ENCODE assay signal across 25 mouse cellular contexts in the genomic region with DNA sequence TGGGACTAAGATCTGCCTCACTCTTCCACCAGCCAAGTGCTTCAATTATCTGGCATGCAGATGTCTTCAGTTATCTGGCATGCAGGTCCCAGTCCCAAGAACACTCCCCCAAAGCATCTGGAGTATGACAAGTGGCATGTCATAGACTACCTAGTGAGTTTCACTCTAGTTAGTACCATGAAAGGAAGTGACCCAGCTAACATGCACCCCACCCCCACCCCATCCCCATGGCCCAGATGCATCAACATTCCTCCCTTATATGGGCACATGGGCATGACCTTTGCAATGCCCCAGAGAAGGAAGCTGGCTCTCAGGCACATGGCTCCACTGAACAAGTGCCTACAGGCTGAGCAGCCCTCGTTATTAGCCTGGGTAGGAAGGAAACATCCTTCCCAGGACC. TPM values are rescaled to one million over a fixed set of nuclear protein-coding genes. Genes with fewer than 3 reads are reported as not detected.
DNase-seq lines count a peak whose midpoint lies in the region; ATAC-seq lines count a peak whose summit lies in the region.
"Had no signal": no experiment of that assay in that cellular context is flagged by ENCODE, and none has a peak within 500 bp of the region (broad histone marks: within the 10 kb centered on the region; RNA-seq: fewer than 3 reads in every experiment).

No protein-coding gene starts in this region.

- no peaks in the 10 kb centered on the region for H3K9me3 ChIP-seq in hindbrain, embryonic 16.5 days (ENCODE audit: control insufficient read depth, low read length)
- H3K9me3 ChIP-seq in hindbrain, embryonic 10.5 days, result no peaks in the 10 kb centered on the region
- no peaks in the 10 kb centered on the region for H3K9me3 ChIP-seq in heart, embryonic 14.5 days (ENCODE audit: control insufficient read depth, low read length)
- no peaks in the 10 kb centered on the region for H3K9me3 ChIP-seq in forebrain, embryonic 13.5 days (replicated peaks)
- H3K9me3 ChIP-seq: hindbrain, embryonic 15.5 days; neural tube, embryonic 15.5 days had no signal

- ATAC-seq in hindbrain, embryonic 16.5 days, result 0 out of 2 replicates have a peak, but pooled peaks have one; percentile 2
- ATAC-seq in activated CD4-positive, CD25-positive, alpha-beta regulatory T cell, adult 4 months, result peak; percentile 76
- peak; percentile 47 for ATAC-seq in heart, embryonic 14.5 days (ENCODE audit: insufficient number of reproducible peaks, insufficient read depth, low FRiP score, low read depth)
- ATAC-seq in megakaryocyte progenitor cell, adult 5-6 weeks (replicated peaks; ENCODE audit: poor library complexity), result peak; percentile 10; the same call in 1 of the 2 replicates
- no peak for ATAC-seq in forebrain, embryonic 13.5 days
- ATAC-seq: forebrain, embryonic 14.5 days; intestine, embryonic 16.5 days; liver, postnatal 0 days; midbrain, embryonic 16.5 days had no signal

- WGBS in hindbrain, embryonic 16.5 days, result 69% methylated on average over 1 of the region's 1 CpGs
- 65% methylated on average over 1 of the region's 1 CpGs for WGBS in hindbrain, embryonic 10.5 days
- 20% methylated on average over 1 of the region's 1 CpGs for WGBS in heart, embryonic 14.5 days
- WGBS in forebrain, embryonic 13.5 days, result 59% methylated on average over 1 of the region's 1 CpGs

- no peak for DNase-seq in hindbrain, embryonic 10.5 days (ENCODE audit: low spot score)
- DNase-seq in left cerebral cortex, adult 18-20 months (ENCODE audit: low spot score in 2 of 2), result no peak
- DNase-seq: adrenal gland, postnatal 36 days; cerebellum, adult 2 months; cerebellum, postnatal 36 days; gastrocnemius, postnatal 36 days; left cerebral cortex, postnatal 4 days; liver; liver, postnatal 0 days; lung, postnatal 10 days; right cerebral cortex, postnatal 14 days; spleen, adult 18-20 months; thymus, postnatal 25 days had no signal

- no peak overlapping the region for H3K4me2 ChIP-seq in hindbrain, embryonic 16.5 days (ENCODE audit: low read length)
- peak overlapping the region; percentile 41; the same call in 1 of the 2 replicates for H3K4me2 ChIP-seq in heart, embryonic 14.5 days (ENCODE audit: low read length)
- H3K4me2 ChIP-seq in forebrain, embryonic 13.5 days, result no peak overlapping the region
- H3K4me2 ChIP-seq: hindbrain, embryonic 15.5 days; neural tube, embryonic 15.5 days had no signal

- no peak overlapping the region for H3K4me3 ChIP-seq in hindbrain, embryonic 16.5 days (ENCODE audit: low read length)
- H3K4me3 ChIP-seq in hindbrain, embryonic 10.5 days, result no peak overlapping the region
- H3K4me3 ChIP-seq in heart, embryonic 14.5 days (ENCODE audit: control insufficient read depth in 1 of 2, insufficient read depth in 1 of 2, low read depth in 1 of 2, low read length in 2 of 2), result no peak overlapping the region
- H3K4me3 ChIP-seq in forebrain, embryonic 13.5 days, result no peak overlapping the region
- H3K4me3 ChIP-seq: hindbrain, embryonic 15.5 days; left cerebral cortex, adult 2 months; neural tube, embryonic 15.5 days had no signal

- H3K27ac ChIP-seq in hindbrain, embryonic 16.5 days (ENCODE audit: low read depth, low read length), result no peak overlapping the region
- H3K27ac ChIP-seq in hindbrain, embryonic 10.5 days, result no peak overlapping the region
- peak overlapping the region; percentile 96 to 99 for H3K27ac ChIP-seq in heart, embryonic 14.5 days (replicated peaks in 1 of 2; ENCODE audit: control insufficient read depth in 1 of 2, insufficient read depth in 1 of 2, low read depth in 2 of 2, low read length in 2 of 2)
- no peak overlapping the region for H3K27ac ChIP-seq in forebrain, embryonic 13.5 days
- H3K27ac ChIP-seq: hindbrain, embryonic 15.5 days; kidney, postnatal 0 days; left cerebral cortex, adult 2 months; neural tube, embryonic 15.5 days had no signal

- no peaks in the 10 kb centered on the region; the same call in 1 of the 2 replicates for H3K4me1 ChIP-seq in hindbrain, embryonic 16.5 days (ENCODE audit: control insufficient read depth, insufficient read depth, low read depth, low read length)
- no peaks in the 10 kb centered on the region for H3K4me1 ChIP-seq in hindbrain, embryonic 10.5 days (replicated peaks)
- H3K4me1 ChIP-seq in heart, embryonic 14.5 days (ENCODE audit: control insufficient read depth in 2 of 2, insufficient read depth in 2 of 2, low read length in 2 of 2), result peaks cover 35 to 45% of the 10 kb centered on the region in 2 experiments
- no peaks in the 10 kb centered on the region for H3K4me1 ChIP-seq in forebrain, embryonic 13.5 days

- no peak overlapping the region for H3K9ac ChIP-seq in hindbrain, embryonic 16.5 days (ENCODE audit: low read depth, low read length)
- H3K9ac ChIP-seq in heart, embryonic 14.5 days (ENCODE audit: low read length), result peak overlapping the region; percentile 61
- H3K9ac ChIP-seq in forebrain, embryonic 13.5 days, result no peak overlapping the region
- H3K9ac ChIP-seq: hindbrain, embryonic 15.5 days; liver, postnatal 0 days; neural tube, embryonic 15.5 days had no signal

- peaks cover 29% of the 10 kb centered on the region for H3K36me3 ChIP-seq in hindbrain, embryonic 16.5 days (ENCODE audit: control insufficient read depth, insufficient read depth, low read length)
- peaks cover 96% of the 10 kb centered on the region for H3K36me3 ChIP-seq in hindbrain, embryonic 10.5 days
- peaks cover 99% of the 10 kb centered on the region for H3K36me3 ChIP-seq in heart, embryonic 14.5 days (ENCODE audit: control insufficient read depth, insufficient read depth, low read length)
- peaks cover 93% of the 10 kb centered on the region for H3K36me3 ChIP-seq in forebrain, embryonic 13.5 days (ENCODE audit: poor library complexity, severe bottlenecking)

- no peaks in the 10 kb centered on the region for H3K27me3 ChIP-seq in hindbrain, embryonic 16.5 days (replicated peaks; ENCODE audit: control insufficient read depth, insufficient read depth, low read length)
- no peaks in the 10 kb centered on the region for H3K27me3 ChIP-seq in hindbrain, embryonic 10.5 days (ENCODE audit: insufficient read depth, poor library complexity, severe bottlenecking)
- no peaks in the 10 kb centered on the region for H3K27me3 ChIP-seq in heart, embryonic 14.5 days (ENCODE audit: control insufficient read depth, insufficient read depth, low read length)
- H3K27me3 ChIP-seq in forebrain, embryonic 13.5 days, result no peaks in the 10 kb centered on the region
- H3K27me3 ChIP-seq: hindbrain, embryonic 15.5 days; neural tube, embryonic 15.5 days had no signal

RNA-seq across cellular contexts. Expression of a gene that starts 8.1 kb away (rescaled TPM):
- 107 and 115 TPM in 2 replicates for polyA plus RNA-seq in hindbrain, embryonic 16.5 days (2015; fragmentation: Nextera tagmentation; extraction: Ambion mirVana)
- 43.4 and 52.4 TPM in 2 replicates for polyA plus RNA-seq in hindbrain, embryonic 10.5 days (2016; fragmentation: Nextera tagmentation; extraction: Ambion mirVana)
- polyA plus RNA-seq in activated CD4-positive, CD25-positive, alpha-beta regulatory T cell, adult 4 months (2017; shearing (Covaris generic)), result 10 to 100 TPM; 17.2 to 23.9 TPM
- 107 and 117 TPM in 2 replicates for polyA plus RNA-seq in heart, embryonic 14.5 days (2014; fragmentation: Nextera tagmentation; extraction: Ambion mirVana)
- 24.3 and 25.0 TPM in 2 replicates for total RNA-seq in megakaryocyte progenitor cell, adult 5-6 weeks (2015)
- total RNA-seq in megakaryocyte progenitor cell, adult 5-6 weeks (2017), result 29.1 and 33.6 TPM in 2 replicates
- 100 to 1,000 TPM; 198 to 204 TPM for total RNA-seq in left cerebral cortex, adult 18-20 months (2021)
- polyA plus RNA-seq in forebrain, embryonic 13.5 days (2015; fragmentation: Nextera tagmentation; extraction: Ambion mirVana), result 52.4 and 61.8 TPM in 2 replicates

RNA-seq across cellular contexts. Expression of a gene that starts 27.6 kb away (rescaled TPM):
- 8.4 and 11.5 TPM in 2 replicates for polyA plus RNA-seq in hindbrain, embryonic 16.5 days (2015; fragmentation: Nextera tagmentation; extraction: Ambion mirVana)
- polyA plus RNA-seq in hindbrain, embryonic 10.5 days (2016; fragmentation: Nextera tagmentation; extraction: Ambion mirVana), result 13.5 and 15.8 TPM in 2 replicates
- polyA plus RNA-seq in activated CD4-positive, CD25-positive, alpha-beta regulatory T cell, adult 4 months (2017; shearing (Covaris generic)), result 1 to 10 TPM; 3.0 to 7.5 TPM
- 8.8 and 9.2 TPM in 2 replicates for polyA plus RNA-seq in heart, embryonic 14.5 days (2014; fragmentation: Nextera tagmentation; extraction: Ambion mirVana)
- 4.2 and 5.3 TPM in 2 replicates for total RNA-seq in megakaryocyte progenitor cell, adult 5-6 weeks (2015)
- 13.4 and 15.9 TPM in 2 replicates for total RNA-seq in megakaryocyte progenitor cell, adult 5-6 weeks (2017)
- total RNA-seq in left cerebral cortex, adult 18-20 months (2021), result 10 to 100 TPM; 13.0 to 13.1 TPM
- 14.8 and 15.8 TPM in 2 replicates for polyA plus RNA-seq in forebrain, embryonic 13.5 days (2015; fragmentation: Nextera tagmentation; extraction: Ambion mirVana)

RNA-seq across cellular contexts. Expression of a gene that starts 27.8 kb away (rescaled TPM):
- polyA plus RNA-seq in hindbrain, embryonic 16.5 days (2015; fragmentation: Nextera tagmentation; extraction: Ambion mirVana), result 37.6 and 38.7 TPM in 2 replicates
- 67.6 and 69.3 TPM in 2 replicates for polyA plus RNA-seq in hindbrain, embryonic 10.5 days (2016; fragmentation: Nextera tagmentation; extraction: Ambion mirVana)
- polyA plus RNA-seq in activated CD4-positive, CD25-positive, alpha-beta regulatory T cell, adult 4 months (2017; shearing (Covaris generic)), result 10 to 100 TPM; 52.3 to 77.0 TPM
- 18.9 and 23.0 TPM in 2 replicates for polyA plus RNA-seq in heart, embryonic 14.5 days (2014; fragmentation: Nextera tagmentation; extraction: Ambion mirVana)
- 34.1 and 40.2 TPM in 2 replicates for total RNA-seq in megakaryocyte progenitor cell, adult 5-6 weeks (2015)
- 43.6 and 50.4 TPM in 2 replicates for total RNA-seq in megakaryocyte progenitor cell, adult 5-6 weeks (2017)
- 10 to 100 TPM; 15.1 to 15.5 TPM for total RNA-seq in left cerebral cortex, adult 18-20 months (2021)
- 60.4 and 62.3 TPM in 2 replicates for polyA plus RNA-seq in forebrain, embryonic 13.5 days (2015; fragmentation: Nextera tagmentation; extraction: Ambion mirVana)

RNA-seq across cellular contexts. Expression of a gene that starts 40.2 kb away (rescaled TPM):
- 28.4 and 34.8 TPM in 2 replicates for polyA plus RNA-seq in hindbrain, embryonic 16.5 days (2015; fragmentation: Nextera tagmentation; extraction: Ambion mirVana)
- 30.5 and 31.2 TPM in 2 replicates for polyA plus RNA-seq in hindbrain, embryonic 10.5 days (2016; fragmentation: Nextera tagmentation; extraction: Ambion mirVana)
- polyA plus RNA-seq in activated CD4-positive, CD25-positive, alpha-beta regulatory T cell, adult 4 months (2017; shearing (Covaris generic)), result 1 to 10 TPM; 2.8 to 4.0 TPM
- polyA plus RNA-seq in heart, embryonic 14.5 days (2014; fragmentation: Nextera tagmentation; extraction: Ambion mirVana), result 50.1 and 50.7 TPM in 2 replicates
- total RNA-seq in megakaryocyte progenitor cell, adult 5-6 weeks (2015), result 4.8 and 5.6 TPM in 2 replicates
- total RNA-seq in megakaryocyte progenitor cell, adult 5-6 weeks (2017), result 10.5 and 12.2 TPM in 2 replicates
- 10 to 100 TPM; 12.1 to 12.6 TPM for total RNA-seq in left cerebral cortex, adult 18-20 months (2021)
- polyA plus RNA-seq in forebrain, embryonic 13.5 days (2015; fragmentation: Nextera tagmentation; extraction: Ambion mirVana), result 14.0 and 15.0 TPM in 2 replicates

RNA-seq across cellular contexts. Expression of a gene that starts 44.3 kb away (rescaled TPM):
- 8.0 and 10.6 TPM in 2 replicates for polyA plus RNA-seq in hindbrain, embryonic 16.5 days (2015; fragmentation: Nextera tagmentation; extraction: Ambion mirVana)
- polyA plus RNA-seq in hindbrain, embryonic 10.5 days (2016; fragmentation: Nextera tagmentation; extraction: Ambion mirVana), result 11.9 and 14.9 TPM in 2 replicates
- 10 to 100 TPM in 1 of 2 experiments, 1 to 10 TPM in 1; 8.9 to 11.4 TPM for polyA plus RNA-seq in activated CD4-positive, CD25-positive, alpha-beta regulatory T cell, adult 4 months (2017; shearing (Covaris generic))
- polyA plus RNA-seq in heart, embryonic 14.5 days (2014; fragmentation: Nextera tagmentation; extraction: Ambion mirVana), result 19.3 and 22.1 TPM in 2 replicates
- 32.9 and 34.2 TPM in 2 replicates for total RNA-seq in megakaryocyte progenitor cell, adult 5-6 weeks (2015)
- total RNA-seq in megakaryocyte progenitor cell, adult 5-6 weeks (2017), result 30.4 and 38.6 TPM in 2 replicates
- 10 to 100 TPM; 29.6 to 32.6 TPM for total RNA-seq in left cerebral cortex, adult 18-20 months (2021)
- 9.0 and 10.2 TPM in 2 replicates for polyA plus RNA-seq in forebrain, embryonic 13.5 days (2015; fragmentation: Nextera tagmentation; extraction: Ambion mirVana)

Comparison
In these comparisons a context has a peak if more than half of its experiments do, and no peak if none do; other contexts are left out.
1. H3K27ac ChIP-seq: peak in heart, embryonic 14.5 days (2 of 2); none in hindbrain, embryonic 16.5 days (single experiment), hindbrain, embryonic 10.5 days (single experiment) and forebrain, embryonic 13.5 days (single experiment).